ENCODE assay signal across 20 mouse cellular contexts in the genomic region with DNA sequence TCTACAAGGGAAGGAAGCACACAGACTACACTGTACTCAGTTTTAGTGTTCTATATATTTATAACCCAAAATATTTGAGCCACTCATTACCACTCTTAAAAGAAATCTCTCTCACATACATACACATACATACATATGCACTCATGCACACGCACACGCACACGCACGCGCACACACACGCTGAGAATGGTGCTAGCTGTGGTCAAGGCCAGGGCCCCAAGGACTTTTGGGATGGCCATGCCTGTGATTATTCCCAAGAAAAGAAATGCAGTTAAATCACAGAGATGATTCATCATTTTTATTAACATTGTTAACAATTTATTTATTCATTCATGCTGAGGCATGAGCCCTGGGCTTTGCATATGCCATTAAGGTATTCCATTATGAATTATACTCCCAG. TPM values are rescaled to one million over a fixed set of nuclear protein-coding genes. Genes with fewer than 3 reads are reported as not detected.
DNase-seq lines count a peak whose midpoint lies in the region; ATAC-seq and TF ChIP-seq lines count a peak whose summit lies in the region.
"Had no signal": no experiment of that assay in that cellular context is flagged by ENCODE, and none has a peak within 500 bp of the region (broad histone marks: within the 10 kb centered on the region; RNA-seq: fewer than 3 reads in every experiment).

No protein-coding gene starts in this region.

- no peaks in the 10 kb centered on the region for H3K36me3 ChIP-seq in kidney, postnatal 0 days (ENCODE audit: insufficient read depth, low read length)
- no peaks in the 10 kb centered on the region for H3K36me3 ChIP-seq in kidney, embryonic 14.5 days (ENCODE audit: control insufficient read depth, insufficient read depth, low read length)
- H3K36me3 ChIP-seq: forebrain, embryonic 10.5 days; hindbrain, embryonic 10.5 days; hindbrain, embryonic 13.5 days; intestine, embryonic 15.5 days had no signal

- DNase-seq in kidney, postnatal 0 days (ENCODE audit: low spot score), result peak; percentile 57
- DNase-seq in adrenal gland, postnatal 10 days, result peak; percentile 45
- DNase-seq in adrenal gland, postnatal 36 days, result peak; percentile 56 to 72
- DNase-seq in left cerebral cortex, adult 8-10 months (ENCODE audit: low spot score in 2 of 2), result no peak
- no peak for DNase-seq in heart, postnatal 4 days
- DNase-seq: cerebellum, adult 18-20 months; cerebellum, adult 9-10 months; cerebellum, postnatal 14 days; gastrocnemius, postnatal 10 days; heart, adult 11 months had no signal

- no peaks in the 10 kb centered on the region for H3K9me3 ChIP-seq in kidney, postnatal 0 days (replicated peaks; ENCODE audit: low read length)
- H3K9me3 ChIP-seq in kidney, embryonic 14.5 days (ENCODE audit: control insufficient read depth, low read length), result no peaks in the 10 kb centered on the region
- H3K9me3 ChIP-seq: forebrain, embryonic 10.5 days; forebrain, embryonic 13.5 days; hindbrain, embryonic 10.5 days; hindbrain, embryonic 13.5 days; intestine, embryonic 15.5 days had no signal

- no peak for TF ChIP-seq CTCF in kidney, postnatal 0 days (IDR thresholded peaks at IDR 0.05; ENCODE audit: low read depth)

- no peak overlapping the region for H3K9ac ChIP-seq in kidney, postnatal 0 days (ENCODE audit: low read depth, low read length)
- H3K9ac ChIP-seq in kidney, embryonic 14.5 days (ENCODE audit: low read depth, low read length), result no peak overlapping the region
- H3K9ac ChIP-seq: forebrain, embryonic 13.5 days; hindbrain, embryonic 13.5 days; intestine, embryonic 15.5 days had no signal

- H3K4me3 ChIP-seq in kidney, postnatal 0 days (replicated peaks; ENCODE audit: low read depth, low read length), result no peak overlapping the region
- no peak overlapping the region for H3K4me3 ChIP-seq in kidney, embryonic 14.5 days (ENCODE audit: low read length)
- H3K4me3 ChIP-seq: forebrain, embryonic 10.5 days; forebrain, embryonic 13.5 days; hindbrain, embryonic 10.5 days; hindbrain, embryonic 13.5 days; intestine, embryonic 15.5 days had no signal

- H3K4me2 ChIP-seq in kidney, postnatal 0 days (ENCODE audit: low read length), result no peak overlapping the region
- no peak overlapping the region for H3K4me2 ChIP-seq in kidney, embryonic 14.5 days (replicated peaks; ENCODE audit: low read depth, low read length)
- H3K4me2 ChIP-seq: forebrain, embryonic 13.5 days; heart, embryonic 11.5 days; hindbrain, embryonic 13.5 days; intestine, embryonic 15.5 days had no signal

- 89% methylated on average over 6 of the region's 6 CpGs for WGBS in kidney, postnatal 0 days
- WGBS in kidney, embryonic 14.5 days, result 91% methylated on average over 6 of the region's 6 CpGs

- no peak overlapping the region for H3K27ac ChIP-seq in kidney, postnatal 0 days
- H3K27ac ChIP-seq in kidney, embryonic 14.5 days (ENCODE audit: low read depth, low read length), result no peak overlapping the region
- H3K27ac ChIP-seq: forebrain, embryonic 10.5 days; forebrain, embryonic 13.5 days; hindbrain, embryonic 10.5 days; hindbrain, embryonic 13.5 days; intestine, embryonic 15.5 days had no signal

- no peak for ATAC-seq in kidney, postnatal 0 days (replicated peaks; ENCODE audit: low FRiP score, low read depth)
- ATAC-seq in kidney, embryonic 14.5 days (ENCODE audit: low FRiP score, low TSS enrichment), result no peak
- ATAC-seq: CD4-positive, CD25-positive, alpha-beta regulatory T cell, adult 4 months; forebrain, embryonic 13.5 days; forebrain, embryonic 16.5 days; hindbrain, embryonic 16.5 days; intestine, embryonic 15.5 days had no signal

- no peaks in the 10 kb centered on the region for H3K27me3 ChIP-seq in kidney, postnatal 0 days (ENCODE audit: insufficient read depth, low read length)
- no peaks in the 10 kb centered on the region for H3K27me3 ChIP-seq in kidney, embryonic 14.5 days (ENCODE audit: control insufficient read depth, insufficient read depth, low read length)
- H3K27me3 ChIP-seq: forebrain, embryonic 13.5 days; hindbrain, embryonic 13.5 days; intestine, embryonic 15.5 days had no signal

- no peaks in the 10 kb centered on the region for H3K4me1 ChIP-seq in kidney, postnatal 0 days (replicated peaks; ENCODE audit: insufficient read depth, low read length)
- H3K4me1 ChIP-seq in kidney, embryonic 14.5 days (ENCODE audit: control insufficient read depth, insufficient read depth, low read length), result no peaks in the 10 kb centered on the region
- H3K4me1 ChIP-seq: forebrain, embryonic 10.5 days; forebrain, embryonic 13.5 days; hindbrain, embryonic 10.5 days; hindbrain, embryonic 13.5 days; intestine, embryonic 15.5 days had no signal

RNA-seq across cellular contexts. Expression of a gene that starts 15.2 kb away (rescaled TPM):
- polyA plus RNA-seq in kidney, postnatal 0 days (2015; fragmentation: Nextera tagmentation; extraction: Ambion mirVana), result 159 and 165 TPM in 2 replicates
- 237 and 312 TPM in 2 replicates for polyA plus RNA-seq in kidney, embryonic 14.5 days (2014; fragmentation: Nextera tagmentation; extraction: Ambion mirVana)
- 100 to 1,000 TPM; 103 to 108 TPM for total RNA-seq in adrenal gland, postnatal 10 days (2021)
- total RNA-seq in adrenal gland, postnatal 36 days (2021), result 100 to 1,000 TPM; 147 to 148 TPM
- total RNA-seq in left cerebral cortex, adult 8-10 months (2022), result 10 to 100 TPM; 53.7 to 60.5 (median 56.5) TPM
- 10 to 100 TPM; 96.5 to 97.7 TPM for total RNA-seq in heart, postnatal 4 days (2021)

Comparison
In these comparisons a context has a peak if more than half of its experiments do, and no peak if none do; other contexts are left out.
1. DNase-seq: peak in kidney, postnatal 0 days (single experiment), adrenal gland, postnatal 10 days (single experiment) and adrenal gland, postnatal 36 days (2 of 2); none in left cerebral cortex, adult 8-10 months (0 of 2) and heart, postnatal 4 days (single experiment).